Mouse (Mus musculus) cerebellum, adult 8-10 months (tissue): Measurements from ENCODE around the gene Nat8f2.

Source experiments
- DNase-seq: peaks from one replicate; pipeline ENCODE4 v3.0.0; 2022

Nat8f2 gene

DNA sequence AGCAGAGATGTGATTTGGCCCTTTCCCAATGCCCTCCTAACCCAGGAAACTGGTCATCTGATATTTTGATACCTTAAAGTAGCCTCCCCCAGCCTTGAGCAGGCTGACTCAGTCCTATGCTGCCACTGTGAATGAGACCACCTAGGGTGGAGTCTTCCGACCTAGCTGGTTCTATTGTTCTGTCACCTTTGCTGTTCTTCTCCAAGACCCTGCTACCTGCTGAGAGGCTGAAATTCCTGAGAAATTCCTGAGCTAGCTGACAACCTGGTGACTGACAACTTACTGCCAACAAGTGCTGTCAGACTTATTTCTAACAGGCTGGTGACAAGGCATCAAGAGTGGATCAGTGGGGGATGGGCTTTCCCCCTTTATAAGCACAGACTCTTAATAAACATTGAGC, 50.6 kb downstream of the Nat8f2 start:
- no peak for DNase-seq
